Mouse (Mus musculus) thymus, postnatal 14 days (tissue): ENCODE data around the gene Abhd12.
"Not testable (repeated sequence)": the region's sequence is repeated elsewhere in the genome, so short reads cannot be mapped to it uniquely, and the experiment has no call there.

ENCODE experiments used
- DNase-seq: peaks from one replicate; pipeline ENCODE4 v3.0.0; 2021

The Abhd12 gene

GRCm38 (mm10) chr2:150904272-150904935 lies at the start of gene Abhd12:
Gene Abhd12 (minus strand): TSS chr2:150904741.
- DNase-seq = peak; percentile 98

GRCm38 (mm10) chr2:150951201-150951600 lies 46.7 kb upstream of the Abhd12 start:
- DNase-seq = no peak

- DNase-seq = no peak
These were observed 45.5 kb upstream of the Abhd12 start for GRCm38 (mm10) chr2:150950056-150950455.

- no peak for DNase-seq
These were observed 45.1 kb upstream of the Abhd12 start for GRCm38 (mm10) chr2:150949652-150950051.

GRCm38 (mm10) chr2:150948786-150949185 lies 44.2 kb upstream of the Abhd12 start:
- DNase-seq = no peak

- not testable (repeated sequence) for DNase-seq
These were observed 43.5 kb upstream of the Abhd12 start for GRCm38 (mm10) chr2:150947880-150948611.

- not testable (repeated sequence) for DNase-seq
These were observed 42.8 kb upstream of the Abhd12 start for GRCm38 (mm10) chr2:150947341-150947740.

GRCm38 (mm10) chr2:150944017-150944416 lies 39.5 kb upstream of the Abhd12 start:
- DNase-seq = no peak

- no peak for DNase-seq
These were observed 30.1 kb upstream of the Abhd12 start for GRCm38 (mm10) chr2:150934659-150935058.

GRCm38 (mm10) chr2:150933482-150933881 lies 28.9 kb upstream of the Abhd12 start:
- DNase-seq = no peak

GRCm38 (mm10) chr2:150930806-150931205 lies 26.3 kb upstream of the Abhd12 start:
- no peak for DNase-seq

- DNase-seq = no peak
These were observed 24.6 kb upstream of the Abhd12 start for GRCm38 (mm10) chr2:150929156-150929555.

- no peak for DNase-seq
These were observed 22.6 kb upstream of the Abhd12 start for GRCm38 (mm10) chr2:150927038-150927720.

GRCm38 (mm10) chr2:150923505-150923904 lies 19.0 kb upstream of the Abhd12 start:
- no peak for DNase-seq

GRCm38 (mm10) chr2:150923026-150923425 lies 18.5 kb upstream of the Abhd12 start:
- DNase-seq = no peak

GRCm38 (mm10) chr2:150922165-150922564 lies 17.6 kb upstream of the Abhd12 start:
- DNase-seq = no peak

GRCm38 (mm10) chr2:150921697-150922096 lies 17.2 kb upstream of the Abhd12 start:
- no peak for DNase-seq

GRCm38 (mm10) chr2:150920543-150920942 lies 16.0 kb upstream of the Abhd12 start:
- no peak for DNase-seq

- DNase-seq = no peak
These were observed 14.2 kb upstream of the Abhd12 start for GRCm38 (mm10) chr2:150918720-150919119.

GRCm38 (mm10) chr2:150915786-150916185 lies 11.2 kb upstream of the Abhd12 start:
- no peak for DNase-seq

- no peak for DNase-seq
These were observed 10.4 kb upstream of the Abhd12 start for GRCm38 (mm10) chr2:150914781-150915515.

- peak; percentile 10 for DNase-seq
These were observed 5.8 kb upstream of the Abhd12 start for GRCm38 (mm10) chr2:150910295-150910881.
